Mouse (Mus musculus) liver, postnatal 0 days (tissue): ENCODE data around the gene Rest.

Experiments used
- CTCF ChIP-seq: sonication (generic); IDR thresholded peaks from 2 replicates; pipeline ENCODE4 v1.5.1; 2016; ENCODE audit warnings: antibody characterized with exemption, low read depth
- EP300 ChIP-seq: IDR thresholded peaks from 2 replicates; pipeline ENCODE4 v1.6.1; 2016; ENCODE audit warnings: antibody characterized with exemption, low read depth, mild to moderate bottlenecking

DNA sequence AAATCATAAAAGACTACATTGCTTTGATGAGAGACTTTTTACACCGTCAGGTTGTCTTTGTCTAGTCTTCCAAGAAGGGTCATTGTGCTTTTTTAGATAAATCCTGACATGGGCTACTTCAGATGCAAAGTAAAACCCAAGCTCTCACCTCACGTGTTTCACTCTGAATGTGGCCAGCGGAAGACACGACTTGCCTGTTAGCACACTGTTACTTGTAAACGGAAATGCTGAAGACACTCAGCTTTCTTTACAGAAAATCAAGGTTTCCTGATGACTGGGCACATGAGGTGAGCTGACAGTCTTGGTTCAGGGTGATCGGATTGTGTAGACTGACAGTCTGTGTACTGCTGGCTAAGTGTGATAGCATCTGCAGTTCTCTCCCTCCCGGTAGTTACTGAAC lies 20.4 kb downstream of the Rest start:
- TF ChIP-seq CTCF (no peak), EP300 (no peak)
